Mouse (Mus musculus): ENCODE measurements around the gene Tmem185b. TPM values are rescaled to one million over a fixed set of nuclear protein-coding genes. Genes with fewer than 3 reads are reported as not detected.

The Tmem185b gene
- polyA plus RNA-seq, 1 experiment from 2014 or later = 28.9 TPM

DNA sequence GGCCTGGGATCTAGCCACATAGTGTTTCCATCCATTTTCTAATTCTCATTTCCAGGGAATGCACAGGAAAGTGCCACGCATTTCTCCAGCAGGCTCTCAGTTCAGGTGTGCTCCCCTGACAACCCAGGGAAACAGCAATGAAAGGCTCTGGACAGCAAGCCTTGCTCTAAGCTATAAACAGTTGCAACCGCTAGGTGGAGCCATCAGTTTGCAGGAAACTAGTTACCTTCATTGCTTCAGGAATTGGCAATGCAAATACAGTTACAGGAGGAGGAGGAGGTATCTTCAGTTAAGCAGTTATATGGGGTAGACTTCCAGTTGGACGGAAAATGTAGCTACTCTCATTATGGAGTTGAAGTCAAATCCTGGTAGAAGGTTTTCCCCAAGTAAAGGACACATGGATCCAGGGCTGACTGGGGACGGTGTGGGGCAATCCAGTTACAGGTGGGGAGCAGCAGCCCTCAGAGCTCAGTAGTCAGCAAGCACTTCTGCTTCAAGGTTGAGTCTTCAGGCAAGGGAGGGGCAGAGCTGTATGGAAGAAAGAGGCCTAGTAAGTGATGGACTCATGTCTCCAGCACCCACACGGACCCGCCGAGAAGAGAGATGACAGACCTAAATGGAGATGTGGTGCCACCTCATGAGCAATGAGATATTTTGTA, 22.8 kb downstream of the Tmem185b start:
- in situ Hi-C loops (cut with MboI; ENCODE audit: low pct_unique_long_range_greater_than_20kb) = no loop called here
- peak; percentile 87 for TF ChIP-seq CTCF (IDR thresholded peaks at IDR 0.05)
- H3K27me3 ChIP-seq = no peaks in the 10 kb centered on the region
- ChIA-PET CTCF (interaction anchor here (0.8 to 2.4 kb wide), 15 partner anchors 9 to 461 kb away, joined by 3 to 12 read pairs (median 3); no protein-coding TSS in a partner anchor), POLR2A (interaction anchor here (1.4 kb wide), 1 partner anchor 13 kb away, joined by 3 read pairs; no protein-coding TSS in a partner anchor)
- no peak for DNase-seq (ENCODE audit: low read depth, low spot score)
- no peak for ATAC-seq

DNA sequence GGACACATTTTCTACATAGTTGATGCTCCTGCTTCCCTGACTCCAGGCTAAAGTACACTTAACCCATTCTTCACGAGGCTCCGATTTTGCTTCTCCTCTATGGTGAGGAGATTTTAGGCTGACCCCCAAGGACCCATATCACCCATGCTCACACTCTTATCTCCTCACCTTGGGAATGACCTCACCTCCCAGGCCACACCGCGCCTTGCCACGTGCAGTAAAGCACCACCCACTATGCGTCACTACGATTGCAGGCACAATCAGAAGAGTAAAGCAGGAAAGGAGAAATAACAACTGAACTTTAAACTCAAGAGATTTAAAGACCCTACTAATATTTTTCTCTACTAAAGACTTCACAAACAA, 23.3 kb downstream of the Tmem185b start:
- H3K27me3 ChIP-seq = no peaks in the 10 kb centered on the region
- ATAC-seq (no peak), DNase-seq (ENCODE audit: low read depth, low spot score) (no peak)
- CTCF ChIA-PET = interaction anchor here (0.9 to 2.4 kb wide), 12 partner anchors 9 to 462 kb away, joined by 3 to 12 read pairs (median 4); no protein-coding TSS in a partner anchor
- in situ Hi-C loops (cut with MboI; ENCODE audit: low pct_unique_long_range_greater_than_20kb) = no loop called here
- no peak for TF ChIP-seq CTCF (IDR thresholded peaks at IDR 0.05)
- POLR2A ChIA-PET = interaction anchor here (1.4 kb wide), 1 partner anchor 14 kb away, joined by 3 read pairs; no protein-coding TSS in a partner anchor

DNA sequence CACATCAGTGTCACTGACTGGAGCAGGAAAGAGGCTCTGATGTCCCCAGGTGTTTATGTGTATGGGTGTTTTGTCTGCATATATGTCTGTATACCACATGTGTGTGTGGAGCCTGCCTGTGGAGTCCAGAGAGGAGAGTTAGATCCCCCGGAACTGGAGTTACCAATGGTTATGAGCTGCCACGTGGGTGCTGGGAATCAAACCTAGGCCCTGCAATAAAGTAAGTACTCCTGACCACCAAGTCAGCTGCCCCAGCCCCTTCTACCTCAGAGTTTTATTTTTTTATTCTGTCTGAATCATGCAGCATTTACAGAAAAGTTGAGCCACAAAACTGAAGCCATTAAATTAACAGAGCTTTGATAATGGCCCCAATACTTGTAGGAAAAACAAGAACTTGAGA, 24.1 kb downstream of the Tmem185b start:
- DNase-seq (ENCODE audit: low read depth, low spot score) = no peak
- no peaks in the 10 kb centered on the region for H3K27me3 ChIP-seq
- in situ Hi-C loops (cut with MboI; ENCODE audit: low pct_unique_long_range_greater_than_20kb) = loop anchor here (5.0 to 10.0 kb wide), 3 partner anchors 127 to 465 kb away; partner anchors contain the start of gene Tmem177
- ATAC-seq = no peak
- TF ChIP-seq CTCF (IDR thresholded peaks at IDR 0.05) = no peak
- POLR2A ChIA-PET = no interaction called here
- CTCF ChIA-PET = interaction anchor here (3.3 kb wide), 1 partner anchor 125 kb away, joined by 11 read pairs; no protein-coding TSS in a partner anchor

DNA sequence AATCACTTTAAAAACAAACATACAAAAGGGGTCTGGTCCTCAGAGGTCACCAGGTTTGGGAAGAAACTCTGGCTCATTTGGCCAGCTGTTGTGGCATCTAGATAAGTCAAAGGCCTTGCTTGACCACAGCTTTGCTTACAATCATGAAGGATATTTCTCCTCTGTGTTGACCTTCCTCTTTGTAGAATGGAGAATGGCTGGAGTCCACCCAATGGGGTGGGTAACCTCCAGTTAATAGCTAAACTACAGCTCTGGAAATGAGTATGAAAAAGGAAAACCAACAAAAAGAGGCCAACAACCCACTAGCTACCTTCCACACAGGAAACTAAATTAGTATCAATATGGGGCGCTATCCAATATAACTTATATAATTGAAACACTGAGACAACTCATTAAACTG, 25.7 kb downstream of the Tmem185b start:
- no peak for ATAC-seq
- TF ChIP-seq CTCF (IDR thresholded peaks at IDR 0.05) = no peak
- in situ Hi-C loops (cut with MboI; ENCODE audit: low pct_unique_long_range_greater_than_20kb) = loop anchor here (5.0 to 10.0 kb wide), 3 partner anchors 126 to 463 kb away; partner anchors contain the start of gene Tmem177

DNA sequence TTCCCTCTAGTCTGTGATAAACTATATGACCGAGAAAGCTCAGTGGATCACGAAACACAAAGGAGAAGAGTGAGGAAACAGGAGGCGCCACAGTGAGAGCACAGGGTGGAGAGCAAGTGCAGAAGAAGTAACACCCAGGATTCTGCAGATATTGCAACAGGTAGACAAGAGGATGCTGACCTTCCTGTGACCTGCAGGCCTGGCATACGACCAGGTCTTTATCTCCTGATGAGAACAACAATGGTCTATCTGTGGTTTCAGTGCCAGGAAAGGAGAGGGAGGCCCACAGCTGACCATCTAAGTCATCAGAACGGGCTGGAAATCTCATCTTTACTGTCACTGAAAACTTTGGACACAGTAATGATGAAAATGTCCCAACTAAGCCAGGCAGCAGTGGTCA, 29.7 kb downstream of the Tmem185b start:
- POLR2A ChIA-PET = no interaction called here
- ATAC-seq (no peak), DNase-seq (ENCODE audit: low read depth, low spot score) (no peak)
- TF ChIP-seq CTCF (IDR thresholded peaks at IDR 0.05) = no peak
- CTCF ChIA-PET = interaction anchor here (1.1 kb wide), 1 partner anchor 65 kb away, joined by 3 read pairs; no protein-coding TSS in a partner anchor
- in situ Hi-C loops (cut with MboI; ENCODE audit: low pct_unique_long_range_greater_than_20kb) = loop anchor here (10.0 kb wide), 2 partner anchors 359 to 459 kb away; partner anchors contain the start of gene Tmem177
- no peaks in the 10 kb centered on the region for H3K27me3 ChIP-seq

More for the DNA sequence above, 25.7 kb downstream of the Tmem185b start:
- ChIA-PET POLR2A (no interaction called here), CTCF (interaction anchor here (1.0 to 3.3 kb wide), 3 partner anchors 123 to 465 kb away, joined by 3 to 11 read pairs (median 4); no protein-coding TSS in a partner anchor)
- H3K27me3 ChIP-seq = no peaks in the 10 kb centered on the region
- no peak for DNase-seq (ENCODE audit: low read depth, low spot score)

DNA sequence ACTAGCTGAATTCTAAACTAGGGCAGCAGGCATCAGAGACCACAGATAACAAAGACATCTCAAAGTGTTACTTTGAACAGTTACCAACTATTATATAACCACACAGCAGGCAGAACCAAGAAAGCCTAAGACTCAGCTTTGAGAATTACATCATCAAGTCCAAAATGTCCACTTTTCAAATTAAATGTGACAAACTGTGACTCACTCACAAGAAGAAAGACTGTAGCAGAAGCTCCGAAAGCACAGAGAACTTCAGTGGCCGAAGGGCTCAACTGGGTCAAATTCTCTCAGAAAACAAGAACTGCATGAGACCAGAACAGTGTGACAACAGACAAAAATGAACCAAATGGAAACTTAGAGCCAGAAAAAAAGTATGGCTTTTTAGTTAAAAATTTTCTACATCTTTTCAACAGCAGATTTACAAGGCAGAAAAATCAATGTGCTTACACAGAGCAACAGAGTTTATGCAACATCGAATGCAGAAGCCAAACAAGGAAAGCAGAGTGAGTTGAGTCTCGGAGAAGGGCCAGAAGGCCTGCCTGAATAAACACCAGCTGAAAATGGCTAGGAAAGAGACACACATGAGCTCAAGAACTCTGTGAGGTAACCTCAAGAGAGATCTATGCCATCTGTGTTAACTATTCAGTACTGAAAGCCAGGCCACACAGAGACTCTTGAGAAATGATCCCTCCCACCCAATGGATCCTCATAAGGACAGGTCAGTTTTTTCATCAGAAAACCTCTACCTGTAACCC, 31.9 kb downstream of the Tmem185b start:
- no peak for DNase-seq (ENCODE audit: low read depth, low spot score)
- no peak for TF ChIP-seq CTCF (IDR thresholded peaks at IDR 0.05)
- in situ Hi-C loops (cut with MboI; ENCODE audit: low pct_unique_long_range_greater_than_20kb) = loop anchor here (10.0 kb wide), 2 partner anchors 357 to 457 kb away; partner anchors contain the start of gene Tmem177
- no peak for ATAC-seq
- no peaks in the 10 kb centered on the region for H3K27me3 ChIP-seq
- CTCF ChIA-PET = interaction anchor here (1.2 to 1.9 kb wide), 3 partner anchors 9 to 12 kb away, joined by 3 to 10 read pairs (median 5); no protein-coding TSS in a partner anchor
- POLR2A ChIA-PET = no interaction called here

DNA sequence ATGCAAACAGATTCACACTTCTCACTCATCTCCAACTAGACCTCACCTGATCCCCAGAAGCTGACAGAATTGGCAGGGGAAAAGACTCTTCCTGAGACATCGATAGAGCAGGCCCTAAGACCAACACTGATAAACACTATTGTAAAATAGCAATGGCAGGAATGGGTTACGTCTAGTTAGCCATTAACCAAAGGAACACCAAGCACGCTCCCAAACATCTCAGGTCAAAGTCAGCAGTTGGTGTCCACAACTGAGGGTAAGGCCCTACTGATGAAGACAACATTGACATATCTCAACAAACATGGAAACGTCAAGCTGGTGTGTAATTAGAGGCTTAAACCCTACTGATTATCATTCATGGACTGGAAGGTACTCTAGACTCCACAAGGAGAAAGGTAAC, 39.6 kb downstream of the Tmem185b start:
- DNase-seq (ENCODE audit: low read depth, low spot score) = no peak
- ChIA-PET CTCF (interaction anchor here (0.8 kb wide), 1 partner anchor 35 kb away, joined by 3 read pairs; no protein-coding TSS in a partner anchor), POLR2A (no interaction called here)
- no peaks in the 10 kb centered on the region for H3K27me3 ChIP-seq
- in situ Hi-C loops (cut with MboI; ENCODE audit: low pct_unique_long_range_greater_than_20kb) = no loop called here
- TF ChIP-seq CTCF (IDR thresholded peaks at IDR 0.05) = no peak
- no peak for ATAC-seq

DNA sequence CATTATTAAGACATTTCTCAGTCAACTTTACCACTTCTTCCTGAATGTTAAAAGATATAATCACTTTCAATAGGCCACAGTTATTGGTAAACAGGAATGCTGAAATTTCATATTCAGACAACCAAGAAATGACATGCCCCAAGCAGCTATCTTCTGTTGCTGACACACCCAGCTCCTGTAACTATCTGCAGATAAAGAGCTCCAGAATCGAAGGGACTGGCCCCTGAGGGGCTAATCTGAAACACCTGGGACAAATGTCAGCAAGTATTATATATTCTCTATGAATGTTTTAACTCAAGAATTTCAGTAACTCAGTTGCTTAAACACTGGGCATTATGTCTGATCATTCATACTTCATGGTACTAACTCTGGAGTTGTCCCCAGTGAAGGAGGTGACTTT, 44.2 kb downstream of the Tmem185b start:
- POLR2A ChIA-PET = no interaction called here
- TF ChIP-seq CTCF (IDR thresholded peaks at IDR 0.05) = no peak
- no peaks in the 10 kb centered on the region for H3K27me3 ChIP-seq
- CTCF ChIA-PET = interaction anchor here (1.0 to 2.2 kb wide), 3 partner anchors 9 to 68 kb away, joined by 3 to 6 read pairs (median 5); no protein-coding TSS in a partner anchor
- DNase-seq (ENCODE audit: low read depth, low spot score) (no peak), ATAC-seq (no peak)
- in situ Hi-C loops (cut with MboI; ENCODE audit: low pct_unique_long_range_greater_than_20kb) = no loop called here

Other genes starting within 250 kb of the Tmem185b start
- 24.6 TPM for gene Inhbb, start 103.9 kb upstream of the Tmem185b start, polyA plus RNA-seq (2021)
- gene Ralb, start 21.4 kb upstream of the Tmem185b start, polyA plus RNA-seq (2021) = 66.6 TPM
- 27.9 TPM for gene Epb41l5, start 122.8 kb downstream of the Tmem185b start, polyA plus RNA-seq (2021)